Mouse (Mus musculus) testis, postnatal 10 days (tissue): ENCODE measurements at regions not wholly inside any gene's neighbourhood (a gene's known extent, or its start where the extent isn't known, plus 50 kb on each side); places are given as distances from the start of the nearest gene placed in this dataset.

Source experiments
- DNase-seq: peaks from one replicate; pipeline ENCODE4 v3.0.0; 2021; ENCODE audit warnings: low spot score

- DNase-seq, result no peak
Measured at GRCm38 (mm10) chr11:112982165-112982801, 200.3 kb downstream of the Sox9 start.

- no peak for DNase-seq
Measured at GRCm38 (mm10) chr11:112982802-112983591, 201.0 kb downstream of the Sox9 start.

GRCm38 (mm10) chr11:112986029-112986573, 204.1 kb downstream of the Sox9 start:
- no peak for DNase-seq

GRCm38 (mm10) chr11:112987782-112988181, 205.8 kb downstream of the Sox9 start:
- DNase-seq, result no peak

GRCm38 (mm10) chr11:112988900-112989299, 206.9 kb downstream of the Sox9 start:
- DNase-seq, result no peak

- no peak for DNase-seq
Measured at GRCm38 (mm10) chr11:112989981-112990512, 208.0 kb downstream of the Sox9 start.

- no peak for DNase-seq
Measured at GRCm38 (mm10) chr11:112990751-112991150, 208.7 kb downstream of the Sox9 start.

GRCm38 (mm10) chr11:112991862-112992261, 209.8 kb downstream of the Sox9 start:
- DNase-seq, result no peak

GRCm38 (mm10) chr11:112998777-112999583, 217.0 kb downstream of the Sox9 start:
- DNase-seq, result no peak

- DNase-seq, result no peak
Measured at GRCm38 (mm10) chr11:113001071-113001470, 219.0 kb downstream of the Sox9 start.

- DNase-seq, result no peak
Measured at GRCm38 (mm10) chr11:113005895-113006294, 223.9 kb downstream of the Sox9 start.

- DNase-seq, result no peak
Measured at GRCm38 (mm10) chr11:113008521-113008920, 226.5 kb downstream of the Sox9 start.

GRCm38 (mm10) chr11:113009376-113009775, 227.4 kb downstream of the Sox9 start:
- DNase-seq, result no peak

GRCm38 (mm10) chr11:113010906-113011305, 228.9 kb downstream of the Sox9 start:
- no peak for DNase-seq

GRCm38 (mm10) chr11:113014186-113015010, 232.4 kb downstream of the Sox9 start:
- DNase-seq, result no peak

GRCm38 (mm10) chr11:113015686-113016304, 233.8 kb downstream of the Sox9 start:
- DNase-seq, result no peak

GRCm38 (mm10) chr11:113016801-113017715, 235.0 kb downstream of the Sox9 start:
- DNase-seq, result no peak

GRCm38 (mm10) chr11:113021533-113021932, 239.5 kb downstream of the Sox9 start:
- DNase-seq, result no peak

GRCm38 (mm10) chr11:113026994-113027393, 245.0 kb downstream of the Sox9 start:
- no peak for DNase-seq
